Mouse (Mus musculus) erythroblast, embryonic 14.5 days (primary cell): ENCODE measurements around the gene Zfp36. TPM values are rescaled to one million over a fixed set of nuclear protein-coding genes. Genes with fewer than 3 reads are reported as not detected.
"Not testable (repeated sequence)": the region's sequence is repeated elsewhere in the genome, so short reads cannot be mapped to it uniquely, and the experiment has no call there.

Experiments
- H3K27me3 ChIP-seq: 2 replicates; pipeline ENCODE4 v1.6.1; 2012; ENCODE audit warnings: inconsistent platforms; ENCODE audit not compliant: control insufficient read depth
- H3K36me3 ChIP-seq: 2 replicates; pipeline ENCODE4 v1.6.1; 2012; ENCODE audit warnings: mild to moderate bottlenecking, inconsistent platforms; ENCODE audit not compliant: control insufficient read depth
- H3K4me1 ChIP-seq: 2 replicates; pipeline ENCODE4 v1.6.1; 2012; ENCODE audit warnings: inconsistent platforms; ENCODE audit not compliant: control insufficient read depth
- H3K4me3 ChIP-seq: replicated peaks from 2 replicates; pipeline ENCODE3; 2012; ENCODE audit warnings: moderate library complexity, mild to moderate bottlenecking, inconsistent platforms
- H3K9me3 ChIP-seq: 2 replicates; pipeline ENCODE4 v1.6.1; 2012; ENCODE audit warnings: low read length, inconsistent platforms, mixed read lengths; ENCODE audit not compliant: control insufficient read depth
- GATA1 ChIP-seq: IDR thresholded peaks from 2 replicates; pipeline ENCODE4 v1.6.1; 2012; ENCODE audit warnings: low read length, inconsistent platforms, mixed read lengths
- TAL1 ChIP-seq: IDR thresholded peaks from 3 replicates; pipeline ENCODE4 v1.6.1; 2012; ENCODE audit warnings: low read length, inconsistent platforms, mixed read lengths
- polyA plus RNA-seq: library from polyadenylated mRNA; stranded (reverse); fragments of >175 nt; gene quantifications from 2 replicates; pipeline ENCODE4 v1.2.3, GENCODE M21; 2012

Zfp36 gene
- polyA plus RNA-seq, 1 experiment: 2.3 TPM

GRCm38 (mm10) chr7:28401030-28401429, 21.0 kb upstream of the Zfp36 start:
- Histone ChIP-seq H3K36me3 (peaks cover 96% of the 10 kb centered on the region), H3K4me1 (no peaks in the 10 kb centered on the region), H3K9me3 (no peaks in the 10 kb centered on the region), H3K4me3 (no peak overlapping the region), H3K27me3 (no peaks in the 10 kb centered on the region)
- TF ChIP-seq TAL1 (no peak), GATA1 (no peak)

GRCm38 (mm10) chr7:28398696-28399340, 18.8 kb upstream of the Zfp36 start:
- Histone ChIP-seq H3K9me3 (no peaks in the 10 kb centered on the region), H3K4me1 (peaks cover 2% of the 10 kb centered on the region), H3K27me3 (no peaks in the 10 kb centered on the region), H3K4me3 (no peak overlapping the region), H3K36me3 (peaks cover 90% of the 10 kb centered on the region)
- no peak for TF ChIP-seq TAL1
- TF ChIP-seq GATA1: no peak

DNA sequence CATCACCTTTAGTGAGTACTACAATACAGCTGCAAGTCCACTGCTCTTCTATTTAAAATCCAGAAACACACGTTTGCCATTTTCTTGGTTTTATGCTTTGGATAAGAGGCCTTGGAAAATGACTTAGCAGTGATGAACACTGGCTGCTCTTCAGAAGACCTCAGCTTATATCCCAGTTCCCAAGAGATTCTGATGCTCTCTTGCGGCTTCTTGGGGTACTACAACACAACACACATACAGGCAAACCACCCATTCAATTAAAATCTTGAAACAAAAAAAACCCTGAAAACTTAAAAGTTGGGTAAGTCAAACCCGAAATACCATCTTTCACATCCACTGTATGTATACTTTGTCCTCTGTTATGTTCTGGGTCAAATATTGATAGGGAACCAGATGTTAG, 17.9 kb upstream of the Zfp36 start:
- TF ChIP-seq GATA1 (no peak), TAL1 (no peak)
- Histone ChIP-seq H3K9me3 (no peaks in the 10 kb centered on the region), H3K36me3 (peaks cover 82% of the 10 kb centered on the region), H3K4me3 (no peak overlapping the region), H3K4me1 (peaks cover 11% of the 10 kb centered on the region), H3K27me3 (no peaks in the 10 kb centered on the region)

GRCm38 (mm10) chr7:28395425-28395824, 15.4 kb upstream of the Zfp36 start:
- TF ChIP-seq GATA1 (no peak), TAL1 (no peak)
- no peaks in the 10 kb centered on the region for H3K9me3 ChIP-seq
- H3K4me3 ChIP-seq: no peak overlapping the region
- H3K36me3 ChIP-seq: peaks cover 60% of the 10 kb centered on the region
- no peaks in the 10 kb centered on the region for H3K27me3 ChIP-seq
- peaks cover 25% of the 10 kb centered on the region for H3K4me1 ChIP-seq

DNA sequence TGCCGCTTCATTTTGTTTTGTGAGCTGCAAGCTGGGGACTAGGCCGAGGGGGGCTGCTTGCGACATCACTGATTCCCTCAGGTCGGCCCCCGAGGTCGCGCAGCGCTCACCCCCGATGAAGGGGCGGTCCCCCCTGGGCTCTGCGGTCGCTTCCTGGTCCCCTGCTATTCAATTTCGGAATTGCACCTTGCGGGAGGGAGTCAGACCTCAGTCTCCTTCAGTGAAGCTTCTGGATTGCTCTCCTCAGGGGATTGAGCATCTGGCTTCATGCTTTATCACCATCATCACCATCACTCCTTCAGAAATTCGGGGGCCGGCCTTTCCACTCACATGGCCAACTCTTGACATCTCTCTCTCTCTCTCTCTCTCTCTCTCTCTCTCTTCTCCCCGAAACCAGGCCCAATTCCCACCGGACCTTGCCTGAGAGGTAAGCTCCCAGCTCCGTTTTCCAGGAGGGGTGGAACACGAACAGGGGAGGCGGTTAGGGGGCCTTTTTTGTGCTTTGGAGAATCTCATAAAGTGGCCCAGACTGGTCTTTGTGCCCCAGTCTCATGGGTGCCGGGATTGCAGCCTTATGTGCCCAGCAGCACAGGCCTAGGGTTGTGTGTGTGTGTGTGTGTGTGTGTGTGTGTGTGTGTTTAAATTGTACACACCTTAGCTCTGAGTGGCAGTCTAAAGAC, 13.4 kb upstream of the Zfp36 start:
- no peak for TF ChIP-seq TAL1
- TF ChIP-seq GATA1: no peak
- no peaks in the 10 kb centered on the region for H3K27me3 ChIP-seq
- H3K9me3 ChIP-seq: no peaks in the 10 kb centered on the region
- H3K4me1 ChIP-seq: peaks cover 26% of the 10 kb centered on the region
- H3K36me3 ChIP-seq: peaks cover 60% of the 10 kb centered on the region
- peak overlapping the region; percentile 84 for H3K4me3 ChIP-seq

GRCm38 (mm10) chr7:28392429-28393271, 12.6 kb upstream of the Zfp36 start, which contains the start of the genes Med29 and Paf1:
Gene Med29 (minus strand): TSS chr7:28392708.
Gene Paf1 (plus strand): TSS chr7:28392951.
- peaks cover 60% of the 10 kb centered on the region for H3K36me3 ChIP-seq
- H3K9me3 ChIP-seq: no peaks in the 10 kb centered on the region
- no peak for TF ChIP-seq TAL1
- TF ChIP-seq GATA1: no peak
- H3K27me3 ChIP-seq: no peaks in the 10 kb centered on the region
- peak within 1 kb of the TSS; percentile 84 for H3K4me3 ChIP-seq
- peaks cover 31% of the 10 kb centered on the region for H3K4me1 ChIP-seq

- Histone ChIP-seq H3K9me3 (no peaks in the 10 kb centered on the region), H3K4me1 (peaks cover 39% of the 10 kb centered on the region), H3K27me3 (no peaks in the 10 kb centered on the region), H3K36me3 (peaks cover 60% of the 10 kb centered on the region), H3K4me3 (no peak overlapping the region)
- TF ChIP-seq GATA1: no peak
- no peak for TF ChIP-seq TAL1
These were observed 10.3 kb upstream of the Zfp36 start for GRCm38 (mm10) chr7:28390331-28390730.

DNA sequence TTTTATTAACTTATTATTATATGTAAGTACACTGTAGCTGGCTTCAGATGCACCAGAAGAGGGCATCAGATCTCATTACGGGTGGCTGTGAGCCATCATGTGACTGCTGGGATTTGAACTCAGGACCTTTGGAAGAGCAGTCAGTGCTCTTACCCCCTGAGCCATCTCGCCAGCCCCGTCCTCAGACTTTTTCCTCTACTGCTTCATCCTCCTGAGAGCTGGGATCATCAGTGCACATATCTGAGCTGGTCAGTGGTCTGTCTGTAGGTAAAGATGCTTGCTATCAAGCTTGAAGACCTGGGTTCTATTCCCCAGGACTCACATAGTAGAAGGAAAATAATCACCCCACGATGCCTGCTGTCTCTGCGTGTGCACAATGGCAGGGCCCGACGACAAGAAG, 7.3 kb upstream of the Zfp36 start:
- not testable (repeated sequence) for H3K9me3 ChIP-seq, H3K4me3 ChIP-seq, H3K27me3 ChIP-seq
- H3K4me1 ChIP-seq: peaks cover 54% of the 10 kb centered on the region
- H3K36me3 ChIP-seq: peaks cover 53% of the 10 kb centered on the region

GRCm38 (mm10) chr7:28386877-28387276, 6.8 kb upstream of the Zfp36 start:
- Histone ChIP-seq H3K36me3 (peaks cover 53% of the 10 kb centered on the region), H3K4me1 (peaks cover 56% of the 10 kb centered on the region)
- H3K27me3 ChIP-seq, H3K9me3 ChIP-seq, H3K4me3 ChIP-seq: not testable (repeated sequence)
